Mouse (Mus musculus) naive thymus-derived CD4-positive, alpha-beta T cell, adult 2 months (primary cell): Measurements from ENCODE around the gene Slc35d1.
A peak's percentile ranks its signal among the peaks of the same experiment; 100 is the strongest.
"Not testable (repeated sequence)": the region's sequence is repeated elsewhere in the genome, so short reads cannot be mapped to it uniquely, and the experiment has no call there.

Source experiments
- DNase-seq: peaks from one replicate; pipeline ENCODE4 v3.0.0-alpha.2; 2011; ENCODE audit warnings: low read depth

The Slc35d1 gene

DNA sequence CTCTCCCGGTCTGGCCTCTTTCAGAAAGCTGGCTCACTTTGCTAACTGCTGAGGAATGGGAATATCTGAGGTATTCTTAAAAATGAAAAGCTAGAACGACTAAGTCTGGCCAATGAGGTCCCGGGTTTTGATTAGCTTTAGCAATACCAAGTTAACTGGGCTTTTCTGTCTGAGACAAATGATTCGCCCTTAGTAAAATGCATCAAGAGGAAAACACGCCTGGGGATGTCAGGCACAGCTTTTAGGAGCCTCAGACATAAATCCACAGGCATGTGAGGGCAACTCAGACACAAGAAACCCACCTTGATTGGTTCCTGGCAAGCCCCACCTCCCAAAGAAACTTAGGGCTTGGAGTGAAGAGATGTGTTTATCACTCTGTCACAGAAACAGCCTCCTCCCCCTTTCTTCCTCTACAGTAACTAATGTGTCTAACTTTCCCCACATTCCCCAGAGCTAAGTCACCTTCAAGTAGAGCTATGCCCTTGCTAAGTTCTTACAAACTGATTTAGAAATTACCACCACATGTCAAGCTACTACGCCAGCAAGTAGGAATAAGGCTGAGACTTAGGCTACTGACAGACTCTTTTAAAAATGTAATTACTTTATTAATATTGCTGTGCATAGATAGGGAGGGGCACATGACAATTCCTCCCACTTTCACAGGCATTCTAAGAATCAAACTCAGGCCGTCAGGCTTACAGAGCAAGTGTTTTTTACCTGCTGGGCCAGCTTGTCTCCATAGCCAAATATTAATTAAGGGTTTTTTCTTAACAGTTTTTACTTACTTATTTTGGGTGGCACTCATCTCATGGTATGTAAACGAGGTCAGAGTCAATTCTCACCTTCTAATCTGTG lies 26.0 kb downstream of the Slc35d1 start:
- DNase-seq, result no peak

- DNase-seq, result no peak
Measured at GRCm38 (mm10) chr4:103180300-103180888, 34.6 kb downstream of the Slc35d1 start.

DNA sequence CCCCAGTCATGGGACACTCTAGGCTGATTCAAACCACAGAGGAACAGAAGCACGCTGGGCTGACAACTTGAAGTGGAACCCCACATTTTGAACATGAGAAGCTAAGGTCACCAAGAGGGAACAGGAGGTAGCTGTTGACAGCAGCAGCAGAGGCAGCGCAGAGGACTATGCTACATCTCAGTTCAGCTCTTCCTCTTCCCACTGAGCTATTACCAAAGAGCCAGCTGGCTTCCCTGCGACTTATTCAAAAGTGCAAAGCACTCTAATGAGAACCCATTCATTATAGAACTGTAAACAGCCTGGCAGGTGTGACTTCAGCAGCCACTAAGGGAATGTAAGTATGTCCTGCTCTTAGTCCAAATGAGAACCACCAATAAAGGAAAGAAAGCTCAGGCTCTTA lies 35.4 kb downstream of the Slc35d1 start:
- DNase-seq, result no peak

GRCm38 (mm10) chr4:103178635-103179318 lies 36.2 kb downstream of the Slc35d1 start:
- DNase-seq, result no peak

- DNase-seq, result no peak
Measured at GRCm38 (mm10) chr4:103177681-103178080, 37.3 kb downstream of the Slc35d1 start.

- DNase-seq, result no peak
Measured at GRCm38 (mm10) chr4:103174001-103174400, 41.0 kb downstream of the Slc35d1 start.

DNA sequence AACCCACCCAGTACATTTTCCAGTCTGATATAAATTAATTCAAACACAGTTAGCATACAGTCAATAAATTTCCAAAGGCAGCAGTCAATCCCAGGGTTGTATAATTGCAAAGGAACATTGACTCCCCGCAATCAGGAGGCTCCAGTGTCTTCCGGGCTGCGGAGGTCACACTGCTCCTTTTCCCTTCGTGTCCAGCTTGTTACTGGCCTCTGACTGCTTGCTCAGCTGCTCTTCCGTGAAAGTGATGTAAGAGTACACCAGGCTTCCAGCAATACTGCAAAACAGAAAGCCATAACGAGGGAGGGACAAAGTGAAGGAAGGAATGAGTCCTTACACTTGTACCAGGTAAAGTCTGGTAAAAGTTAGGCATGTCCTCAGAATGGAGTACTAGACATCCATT lies 41.5 kb downstream of the Slc35d1 start:
- no peak for DNase-seq

DNA sequence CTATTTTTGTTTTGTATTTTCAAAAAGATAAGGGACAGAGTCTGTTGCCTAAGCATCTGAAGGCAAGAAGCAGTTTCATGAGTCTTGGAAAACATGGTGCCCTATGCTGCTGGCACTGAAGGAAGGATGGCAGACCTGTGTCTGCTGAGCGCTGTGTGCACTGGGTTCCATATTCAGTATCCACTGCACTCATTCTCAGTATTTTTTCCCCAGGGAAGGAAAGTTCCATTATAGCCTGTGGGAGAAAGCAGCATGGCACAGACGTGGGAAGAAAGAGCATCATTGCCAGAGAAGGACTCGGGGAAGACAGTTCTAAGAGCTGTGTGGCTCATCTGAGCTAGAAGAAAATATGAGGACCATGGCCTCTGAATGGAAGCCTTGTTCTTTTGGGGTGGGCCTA lies 43.7 kb downstream of the Slc35d1 start:
- no peak for DNase-seq

DNA sequence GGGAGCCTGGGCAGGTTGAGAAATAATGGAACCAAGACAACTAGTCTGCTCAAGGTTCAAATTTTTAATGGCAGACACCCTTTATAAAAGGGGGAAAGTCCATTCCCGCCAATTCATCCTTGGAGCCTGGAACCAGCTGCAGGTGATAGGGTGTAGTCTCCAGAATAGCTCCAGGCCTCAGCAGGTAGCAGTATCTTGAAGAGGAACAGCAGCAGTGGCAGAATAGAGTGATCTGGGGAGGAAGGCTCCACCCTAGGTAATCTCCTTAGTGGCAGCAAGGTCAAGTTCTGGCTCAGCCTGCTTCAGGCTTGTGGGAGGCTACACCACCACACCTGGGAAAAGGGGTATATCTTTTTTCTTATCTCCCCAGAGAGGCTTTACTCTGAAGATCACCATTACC lies 48.8 kb downstream of the Slc35d1 start:
- not testable (repeated sequence) for DNase-seq

DNA sequence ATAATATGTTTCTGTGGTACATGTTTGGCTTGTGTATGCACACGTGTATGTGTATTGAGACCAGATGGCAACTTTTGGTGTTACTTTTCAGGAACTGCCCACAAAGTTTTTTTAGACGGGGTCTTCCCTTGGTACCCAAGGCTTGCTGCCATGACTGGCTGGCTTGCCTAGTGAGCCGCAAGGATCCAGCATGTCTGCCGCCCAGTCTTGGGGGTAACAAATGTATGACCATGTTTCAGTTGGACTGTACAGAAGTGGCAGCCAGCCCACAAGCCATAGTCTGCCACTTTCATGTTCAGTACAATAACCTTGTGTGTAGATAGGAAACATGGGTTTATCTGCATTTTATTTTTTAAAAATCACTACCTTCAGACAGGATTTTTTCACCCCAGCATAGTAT lies 56.2 kb downstream of the Slc35d1 start:
- DNase-seq, result no peak

- DNase-seq, result no peak
Measured at GRCm38 (mm10) chr4:103151946-103152345, 63.0 kb downstream of the Slc35d1 start.

DNA sequence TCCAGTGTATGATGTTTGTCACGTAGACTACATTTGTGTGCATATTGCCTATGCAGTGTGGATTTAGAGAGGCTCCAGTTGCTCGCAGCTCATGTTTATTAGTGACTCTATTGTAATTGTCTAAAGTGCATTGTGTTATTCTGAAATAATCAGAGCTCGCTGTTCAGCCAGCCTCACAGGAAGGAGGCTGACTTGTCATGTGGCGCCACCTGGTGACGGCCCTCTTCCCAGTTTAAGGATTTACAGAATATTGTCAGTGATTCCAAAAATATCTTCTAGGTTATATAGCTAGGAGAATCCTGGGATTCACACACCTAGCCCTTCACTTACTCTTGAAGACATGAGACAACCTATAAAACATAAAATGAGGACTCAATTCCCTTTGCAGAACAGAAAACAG lies 68.6 kb downstream of the Slc35d1 start:
- peak; percentile 84 for DNase-seq

GRCm38 (mm10) chr4:103136946-103137345 lies 78.0 kb downstream of the Slc35d1 start:
- DNase-seq, result no peak

DNA sequence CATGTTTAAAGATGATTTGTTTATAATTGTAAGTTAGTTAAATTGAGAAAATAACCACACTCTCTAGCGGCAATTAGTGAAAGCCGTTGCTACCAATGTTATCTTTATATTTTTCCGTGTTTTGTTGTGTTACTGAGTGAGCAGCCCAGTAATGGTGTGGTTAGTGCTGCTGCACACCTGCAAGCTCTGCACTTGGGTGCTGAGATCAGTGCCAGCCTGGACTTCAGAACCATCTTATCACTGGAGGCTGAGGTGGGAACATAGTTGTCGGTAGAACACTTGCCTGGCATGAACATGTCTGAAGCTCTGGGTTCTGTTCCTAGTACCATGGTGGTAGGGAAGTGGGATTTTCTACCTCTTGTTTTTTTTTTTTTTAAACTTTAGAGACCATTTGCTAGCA lies 88.4 kb downstream of the Slc35d1 start:
- DNase-seq, result no peak

DNA sequence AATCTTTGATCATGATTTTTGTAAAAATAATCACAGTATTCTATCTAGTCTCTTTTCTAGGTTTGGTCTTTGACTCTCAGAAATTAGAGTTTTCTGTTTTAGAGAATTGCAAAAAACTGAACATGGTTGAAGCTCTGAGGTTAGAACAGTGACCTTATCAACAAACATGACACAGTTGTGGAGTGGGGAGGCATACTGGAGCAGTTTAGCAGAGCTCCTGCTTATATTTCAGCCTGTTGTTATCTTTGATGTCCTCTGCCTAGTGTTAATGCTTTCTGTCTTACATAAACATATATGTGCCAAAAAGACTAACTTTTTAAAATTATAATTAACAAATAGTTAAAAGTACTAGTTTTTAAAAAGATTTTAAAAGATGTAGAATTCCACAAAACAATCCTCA lies 91.4 kb downstream of the Slc35d1 start:
- DNase-seq, result no peak

DNA sequence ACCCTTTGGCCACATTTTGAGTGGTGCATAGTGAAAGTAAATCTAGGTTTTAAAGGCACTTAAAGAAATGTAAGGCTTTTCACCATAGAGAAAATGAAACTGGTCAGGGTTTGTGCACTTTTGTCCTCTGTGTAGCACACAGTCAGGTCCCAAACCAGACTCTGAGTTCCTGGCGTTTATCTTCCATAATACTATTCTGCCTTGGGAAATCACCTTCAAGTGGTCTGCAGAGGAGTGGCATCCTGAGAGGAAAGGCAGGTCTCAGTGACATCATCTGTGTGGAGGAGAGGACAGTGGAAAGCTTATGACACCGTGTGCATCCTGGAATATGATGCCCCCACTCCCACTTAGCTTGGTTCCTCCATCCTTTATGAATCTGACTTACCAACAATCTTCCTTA lies 91.9 kb downstream of the Slc35d1 start:
- peak; percentile 48 for DNase-seq

- peak; percentile 31 for DNase-seq
Measured at GRCm38 (mm10) chr4:103120874-103121389, 94.0 kb downstream of the Slc35d1 start.
